Mouse (Mus musculus): ENCODE data around the gene Spag6l. TPM values are rescaled to one million over a fixed set of nuclear protein-coding genes. Genes with fewer than 3 reads are reported as not detected.

Spag6l gene
- polyA plus RNA-seq (2014; fragmentation: Nextera tagmentation; extraction: Ambion mirVana): 7.0 and 7.2 TPM in 2 replicates

GRCm38 (mm10) chr16:16828757-16829615, at the start of gene Spag6l:
TSS of gene Spag6l (minus strand) at chr16:16829456.
- ATAC-seq (ENCODE audit: low FRiP score) (peak; percentile 93), DNase-seq (ENCODE audit: low spot score) (peak; percentile 79)
- Histone ChIP-seq H3K27me3 (ENCODE audit: control insufficient read depth, insufficient read depth, low read length) (no peaks in the 10 kb centered on the region), H3K9me3 (ENCODE audit: control insufficient read depth, low read length) (no peaks in the 10 kb centered on the region), H3K4me2 (replicated peaks; ENCODE audit: low read depth, low read length) (peak within 1 kb of the TSS; percentile 68), H3K27ac (ENCODE audit: low read depth, low read length) (no peak within 1 kb of the TSS), H3K4me3 (ENCODE audit: low read depth, low read length) (peak within 1 kb of the TSS; percentile 44), H3K36me3 (ENCODE audit: control insufficient read depth, insufficient read depth, low read length) (no peaks in the 10 kb centered on the region), H3K4me1 (replicated peaks; ENCODE audit: control insufficient read depth, insufficient read depth, low read length) (no peaks in the 10 kb centered on the region; the same call in 1 of the 2 replicates), H3K9ac (ENCODE audit: low read depth, low read length) (peak within 1 kb of the TSS; percentile 47; the same call in 1 of the 2 replicates)
- 8% methylated on average over 33 of the region's 33 CpGs for WGBS

- Histone ChIP-seq H3K27ac (ENCODE audit: low read depth, low read length) (no peak overlapping the region), H3K36me3 (ENCODE audit: control insufficient read depth, insufficient read depth, low read length) (peaks cover 7% of the 10 kb centered on the region), H3K4me2 (replicated peaks; ENCODE audit: low read depth, low read length) (no peak overlapping the region), H3K9me3 (ENCODE audit: control insufficient read depth, low read length) (no peaks in the 10 kb centered on the region), H3K9ac (ENCODE audit: low read depth, low read length) (no peak overlapping the region), H3K4me1 (replicated peaks; ENCODE audit: control insufficient read depth, insufficient read depth, low read length) (no peaks in the 10 kb centered on the region), H3K4me3 (ENCODE audit: low read depth, low read length) (no peak overlapping the region), H3K27me3 (ENCODE audit: control insufficient read depth, insufficient read depth, low read length) (no peaks in the 10 kb centered on the region)
- DNase-seq (ENCODE audit: low spot score): no peak
- 93% methylated on average over 5 of the region's 5 CpGs for WGBS
- no peak for ATAC-seq (ENCODE audit: low FRiP score)
Observed at GRCm38 (mm10) chr16:16879025-16879424, 49.8 kb upstream of the Spag6l start.

GRCm38 (mm10) chr16:16870617-16871331, 41.5 kb upstream of the Spag6l start, which contains the start of the genes Top3b and Vpreb1:
TSS of gene Top3b (plus strand) at chr16:16870736.
TSS of gene Vpreb1 (minus strand) at chr16:16870843.
- Histone ChIP-seq H3K9me3 (ENCODE audit: control insufficient read depth, low read length) (no peaks in the 10 kb centered on the region), H3K36me3 (ENCODE audit: control insufficient read depth, insufficient read depth, low read length) (no peaks in the 10 kb centered on the region), H3K27ac (ENCODE audit: low read depth, low read length) (peak within 1 kb of the TSS; percentile 93), H3K4me3 (ENCODE audit: low read depth, low read length) (peak within 1 kb of the TSS; percentile 74), H3K27me3 (ENCODE audit: control insufficient read depth, insufficient read depth, low read length) (no peaks in the 10 kb centered on the region), H3K9ac (ENCODE audit: low read depth, low read length) (peak within 1 kb of the TSS; percentile 90), H3K4me1 (replicated peaks; ENCODE audit: control insufficient read depth, insufficient read depth, low read length) (no peaks in the 10 kb centered on the region), H3K4me2 (replicated peaks; ENCODE audit: low read depth, low read length) (peak within 1 kb of the TSS; percentile 66)
- WGBS: 0% methylated on average over 45 of the region's 49 CpGs
- DNase-seq (ENCODE audit: low spot score): peak; percentile 93
- ATAC-seq (ENCODE audit: low FRiP score): peak; percentile 98

- Histone ChIP-seq H3K9ac (ENCODE audit: low read depth, low read length) (peak overlapping the region; percentile 90), H3K27ac (ENCODE audit: low read depth, low read length) (peak overlapping the region; percentile 93; the same call in 1 of the 2 replicates)
- WGBS: 38% methylated on average over 7 of the region's 7 CpGs
Observed at GRCm38 (mm10) chr16:16870241-16870616, 41.0 kb upstream of the Spag6l start.

GRCm38 (mm10) chr16:16865696-16866561, 36.7 kb upstream of the Spag6l start:
- WGBS: 63% methylated on average over 4 of the region's 5 CpGs
- H3K9me3 ChIP-seq (ENCODE audit: control insufficient read depth, low read length): no peaks in the 10 kb centered on the region
- DNase-seq (ENCODE audit: low spot score): no peak

More at GRCm38 (mm10) chr16:16870241-16870616, 41.0 kb upstream of the Spag6l start:
- Histone ChIP-seq H3K36me3 (ENCODE audit: control insufficient read depth, insufficient read depth, low read length) (no peaks in the 10 kb centered on the region), H3K27me3 (ENCODE audit: control insufficient read depth, insufficient read depth, low read length) (no peaks in the 10 kb centered on the region), H3K4me3 (ENCODE audit: low read depth, low read length) (peak overlapping the region; percentile 74), H3K4me2 (replicated peaks; ENCODE audit: low read depth, low read length) (peak overlapping the region; percentile 66), H3K9me3 (ENCODE audit: control insufficient read depth, low read length) (no peaks in the 10 kb centered on the region), H3K4me1 (replicated peaks; ENCODE audit: control insufficient read depth, insufficient read depth, low read length) (no peaks in the 10 kb centered on the region)
- ATAC-seq (ENCODE audit: low FRiP score) (peak; percentile 78), DNase-seq (ENCODE audit: low spot score) (no peak)

GRCm38 (mm10) chr16:16865217-16865616, 36.0 kb upstream of the Spag6l start:
- Histone ChIP-seq H3K4me1 (replicated peaks; ENCODE audit: control insufficient read depth, insufficient read depth, low read length) (no peaks in the 10 kb centered on the region), H3K4me2 (replicated peaks; ENCODE audit: low read depth, low read length) (no peak overlapping the region)

More at GRCm38 (mm10) chr16:16865696-16866561, 36.7 kb upstream of the Spag6l start:
- no peak for ATAC-seq (ENCODE audit: low FRiP score)
- H3K27ac ChIP-seq (ENCODE audit: low read depth, low read length): no peak overlapping the region
- H3K4me2 ChIP-seq (replicated peaks; ENCODE audit: low read depth, low read length): no peak overlapping the region
- no peak overlapping the region for H3K4me3 ChIP-seq (ENCODE audit: low read depth, low read length)
- no peak overlapping the region for H3K9ac ChIP-seq (ENCODE audit: low read depth, low read length)
- H3K27me3 ChIP-seq (ENCODE audit: control insufficient read depth, insufficient read depth, low read length): no peaks in the 10 kb centered on the region
- H3K36me3 ChIP-seq (ENCODE audit: control insufficient read depth, insufficient read depth, low read length): no peaks in the 10 kb centered on the region
- H3K4me1 ChIP-seq (replicated peaks; ENCODE audit: control insufficient read depth, insufficient read depth, low read length): no peaks in the 10 kb centered on the region

GRCm38 (mm10) chr16:16863978-16864377, 34.7 kb upstream of the Spag6l start, which contains the start of gene Igll1:
TSS of gene Igll1 (minus strand) at chr16:16863985.
- no peak within 1 kb of the TSS for H3K4me2 ChIP-seq (replicated peaks; ENCODE audit: low read depth, low read length)
- DNase-seq (ENCODE audit: low spot score): no peak
- H3K4me3 ChIP-seq (ENCODE audit: low read depth, low read length): no peak within 1 kb of the TSS
- WGBS: 79% methylated on average over 2 of the region's 2 CpGs
- H3K27ac ChIP-seq (ENCODE audit: low read depth, low read length): no peak within 1 kb of the TSS
- H3K9me3 ChIP-seq (ENCODE audit: control insufficient read depth, low read length): no peaks in the 10 kb centered on the region
- H3K9ac ChIP-seq (ENCODE audit: low read depth, low read length): no peak within 1 kb of the TSS
- ATAC-seq (ENCODE audit: low FRiP score): no peak
- H3K36me3 ChIP-seq (ENCODE audit: control insufficient read depth, insufficient read depth, low read length): no peaks in the 10 kb centered on the region
- H3K27me3 ChIP-seq (ENCODE audit: control insufficient read depth, insufficient read depth, low read length): no peaks in the 10 kb centered on the region
- no peaks in the 10 kb centered on the region for H3K4me1 ChIP-seq (replicated peaks; ENCODE audit: control insufficient read depth, insufficient read depth, low read length)

More at GRCm38 (mm10) chr16:16865217-16865616, 36.0 kb upstream of the Spag6l start:
- Histone ChIP-seq H3K9me3 (ENCODE audit: control insufficient read depth, low read length) (no peaks in the 10 kb centered on the region), H3K36me3 (ENCODE audit: control insufficient read depth, insufficient read depth, low read length) (no peaks in the 10 kb centered on the region), H3K27ac (ENCODE audit: low read depth, low read length) (no peak overlapping the region), H3K27me3 (ENCODE audit: control insufficient read depth, insufficient read depth, low read length) (no peaks in the 10 kb centered on the region), H3K4me3 (ENCODE audit: low read depth, low read length) (no peak overlapping the region), H3K9ac (ENCODE audit: low read depth, low read length) (no peak overlapping the region)
- ATAC-seq (ENCODE audit: low FRiP score): no peak
- no peak for DNase-seq (ENCODE audit: low spot score)

GRCm38 (mm10) chr16:16862288-16862687, 33.0 kb upstream of the Spag6l start:
- no peaks in the 10 kb centered on the region for H3K36me3 ChIP-seq (ENCODE audit: control insufficient read depth, insufficient read depth, low read length)
- H3K27me3 ChIP-seq (ENCODE audit: control insufficient read depth, insufficient read depth, low read length): no peaks in the 10 kb centered on the region
- DNase-seq (ENCODE audit: low spot score): no peak
- H3K4me1 ChIP-seq (replicated peaks; ENCODE audit: control insufficient read depth, insufficient read depth, low read length): no peaks in the 10 kb centered on the region
- 82% methylated on average over 3 of the region's 3 CpGs for WGBS
- no peak overlapping the region for H3K4me2 ChIP-seq (replicated peaks; ENCODE audit: low read depth, low read length)
- no peaks in the 10 kb centered on the region for H3K9me3 ChIP-seq (ENCODE audit: control insufficient read depth, low read length)
- no peak for ATAC-seq (ENCODE audit: low FRiP score)
- H3K9ac ChIP-seq (ENCODE audit: low read depth, low read length): no peak overlapping the region
- H3K4me3 ChIP-seq (ENCODE audit: low read depth, low read length): no peak overlapping the region
- no peak overlapping the region for H3K27ac ChIP-seq (ENCODE audit: low read depth, low read length)

Measured in hindbrain, embryonic 11.5 days (tissue).